Mouse (Mus musculus) midbrain, embryonic 10.5 days (tissue): ENCODE measurements around the gene Mief1. TPM values are rescaled to one million over a fixed set of nuclear protein-coding genes. Genes with fewer than 3 reads are reported as not detected.
A peak's percentile ranks its signal among the peaks of the same experiment; 100 is the strongest.

ENCODE experiments used
- DNase-seq: peaks from one replicate; pipeline ENCODE4 v3.0.0-alpha.2; 2017; ENCODE audit warnings: low spot score
- H3K27ac ChIP-seq: fragments of 300-500 bp; sonication (generic); replicated peaks from 2 replicates; pipeline ENCODE4 v1.5.1; 2016; ENCODE audit warnings: mild to moderate bottlenecking
- H3K27me3 ChIP-seq: fragments of 300-500 bp; sonication (generic); 2 replicates; pipeline ENCODE4 v1.6.1; 2016; ENCODE audit warnings: low read depth, mild to moderate bottlenecking; ENCODE audit not compliant: poor library complexity, severe bottlenecking
- H3K36me3 ChIP-seq: fragments of 300-500 bp; sonication (generic); 2 replicates; pipeline ENCODE4 v1.6.1; 2016; ENCODE audit warnings: mild to moderate bottlenecking, moderate library complexity
- H3K4me1 ChIP-seq: fragments of 300-500 bp; sonication (generic); 2 replicates; pipeline ENCODE4 v1.6.1; 2016
- H3K4me3 ChIP-seq: fragments of 300-500 bp; sonication (generic); 2 replicates; pipeline ENCODE4 v1.5.1; 2016; ENCODE audit warnings: mild to moderate bottlenecking, moderate library complexity
- H3K9me3 ChIP-seq: fragments of 300-500 bp; sonication (generic); replicated peaks from 2 replicates; pipeline ENCODE4 v1.6.1; 2016; ENCODE audit warnings: mild to moderate bottlenecking
- WGBS: fragments of 180-500 bp; shearing (Covaris S2); methylation state at CpG from one replicate; pipeline ENCODE4 v1.1.7; 2016; 5-methylcytosine and 5-hydroxymethylcytosine counted together
- polyA plus RNA-seq: library from polyadenylated mRNA; unstranded; fragments of >200 nt; fragmentation: Nextera tagmentation; extraction: Ambion mirVana; gene quantifications from 2 replicates; pipeline ENCODE4 v1.2.1, GENCODE M21; 2016

The Mief1 gene
- polyA plus RNA-seq, 1 experiment from 2014 or later: 39.7 TPM

DNA sequence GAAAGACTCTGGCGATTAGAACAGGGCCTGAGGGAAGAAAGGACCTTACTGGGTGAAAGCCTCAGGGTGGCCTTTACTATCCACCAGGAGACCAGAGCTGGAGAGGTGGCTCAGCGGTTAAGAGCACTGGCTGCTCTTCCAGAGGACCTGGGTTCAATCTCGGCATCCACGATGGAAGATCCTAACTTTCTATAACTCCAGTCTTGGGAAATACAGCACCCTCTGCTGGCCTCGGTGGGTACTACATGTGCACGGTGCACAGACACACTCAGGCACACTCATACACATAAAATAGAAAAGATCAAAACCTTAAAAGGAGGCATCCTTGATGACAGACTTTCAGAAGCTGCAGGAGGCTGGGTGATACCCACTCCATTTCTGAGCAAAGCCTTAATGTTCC is 46.8 kb downstream of the Mief1 start:
- Histone ChIP-seq H3K36me3 (no peaks in the 10 kb centered on the region), H3K9me3 (no peaks in the 10 kb centered on the region), H3K27me3 (peaks cover 51% of the 10 kb centered on the region), H3K4me3 (no peak overlapping the region), H3K4me1 (peaks cover 15% of the 10 kb centered on the region), H3K27ac (peak overlapping the region; percentile 55)
- peak; percentile 71 for DNase-seq
- 22% methylated on average over 6 of the region's 6 CpGs for WGBS

DNA sequence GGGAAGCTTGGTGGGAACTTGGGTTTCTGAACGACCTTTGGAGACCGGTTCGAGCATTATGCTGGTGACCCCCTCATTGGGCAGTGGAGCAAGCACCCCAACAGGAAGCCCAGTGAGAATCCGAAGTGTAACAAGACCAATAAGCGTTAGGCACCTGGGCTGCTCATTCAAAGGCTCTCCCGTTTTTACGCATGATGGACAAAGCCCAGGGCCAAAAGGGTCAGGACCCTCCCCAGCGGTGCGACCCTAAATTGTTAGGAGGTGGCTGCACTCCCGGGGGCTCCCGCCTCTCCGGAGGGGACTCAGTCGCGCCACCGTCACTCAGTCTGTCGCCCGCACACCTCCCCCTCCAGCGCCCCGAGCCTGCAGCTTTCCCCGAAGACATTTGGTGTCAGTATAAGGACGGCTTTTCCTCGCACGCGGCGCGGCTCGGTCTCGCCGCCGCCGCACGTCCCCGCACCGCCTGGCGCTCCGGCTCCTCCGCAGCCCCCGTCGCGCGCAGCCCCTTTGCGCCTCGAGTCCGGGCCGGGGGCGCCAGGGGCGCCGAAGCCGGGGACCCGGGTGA is 53.1 kb downstream of the Mief1 start, which contains the start of gene Cacna1i:
Gene Cacna1i (plus strand): TSS at position 388 of the 565 bp plus-strand sequence.
- peak within 1 kb of the TSS; percentile 62 for H3K4me3 ChIP-seq
- peak; percentile 37 for DNase-seq
- H3K4me1 ChIP-seq: peaks cover 40% of the 10 kb centered on the region
- H3K27me3 ChIP-seq: peaks cover 100% of the 10 kb centered on the region
- H3K9me3 ChIP-seq: no peaks in the 10 kb centered on the region
- no peaks in the 10 kb centered on the region for H3K36me3 ChIP-seq
- WGBS: under 1% methylated on average over 50 of the region's 50 CpGs
- no peak within 1 kb of the TSS; the same call in 1 of the 2 replicates for H3K27ac ChIP-seq

DNA sequence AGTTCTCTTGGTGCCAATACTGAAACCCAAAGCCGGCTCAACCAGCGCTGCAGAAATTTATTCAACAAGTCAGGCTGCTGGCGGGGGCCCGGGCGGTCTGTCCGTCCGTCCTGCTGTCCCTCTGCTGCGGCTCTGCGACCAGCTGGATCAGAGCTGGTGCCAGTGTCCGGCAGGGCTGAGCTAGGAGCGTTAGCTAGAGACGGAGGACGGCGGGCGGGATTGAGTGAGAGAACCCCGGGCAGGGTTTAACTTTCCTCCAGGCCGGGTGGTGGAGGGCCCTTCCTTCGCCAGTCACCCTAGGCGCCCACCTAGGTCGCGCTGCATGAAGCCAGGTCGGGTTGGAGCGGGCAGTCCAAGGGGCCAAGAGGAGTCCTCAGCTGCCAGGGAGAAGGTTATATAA is 54.2 kb downstream of the Mief1 start:
- Histone ChIP-seq H3K27me3 (peaks cover 96% of the 10 kb centered on the region), H3K4me1 (peaks cover 39% of the 10 kb centered on the region), H3K36me3 (no peaks in the 10 kb centered on the region), H3K27ac (no peak overlapping the region), H3K9me3 (no peaks in the 10 kb centered on the region), H3K4me3 (peak overlapping the region; percentile 62)
- WGBS: under 1% methylated on average over 23 of the region's 23 CpGs
- peak; percentile 39 for DNase-seq

DNA sequence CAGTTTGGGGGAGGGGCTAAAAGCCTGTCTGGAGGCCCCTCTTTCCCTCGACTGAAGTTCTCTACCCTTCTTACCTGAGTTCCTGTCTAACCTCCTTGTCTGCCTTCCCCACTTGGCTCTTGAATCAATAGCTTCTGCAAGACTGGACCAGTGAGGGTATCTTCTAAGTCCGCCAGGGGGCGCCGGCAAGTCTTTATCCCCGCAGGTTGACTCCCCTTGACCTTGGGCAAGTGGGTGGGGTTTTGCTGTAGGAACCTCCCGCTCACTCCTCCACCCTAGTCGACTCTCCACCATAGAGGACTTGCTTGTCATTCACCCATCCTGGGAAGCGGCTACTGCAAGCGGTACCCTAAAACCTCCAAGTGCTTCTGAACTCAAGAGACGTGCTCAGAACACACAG is 55.6 kb downstream of the Mief1 start:
- no peaks in the 10 kb centered on the region for H3K36me3 ChIP-seq
- H3K27ac ChIP-seq: no peak overlapping the region
- H3K27me3 ChIP-seq: peaks cover 82% of the 10 kb centered on the region
- WGBS: 5% methylated on average over 10 of the region's 10 CpGs
- no peak overlapping the region for H3K4me3 ChIP-seq
- H3K4me1 ChIP-seq: peaks cover 36% of the 10 kb centered on the region
- DNase-seq: peak; percentile 67
- H3K9me3 ChIP-seq: no peaks in the 10 kb centered on the region

DNA sequence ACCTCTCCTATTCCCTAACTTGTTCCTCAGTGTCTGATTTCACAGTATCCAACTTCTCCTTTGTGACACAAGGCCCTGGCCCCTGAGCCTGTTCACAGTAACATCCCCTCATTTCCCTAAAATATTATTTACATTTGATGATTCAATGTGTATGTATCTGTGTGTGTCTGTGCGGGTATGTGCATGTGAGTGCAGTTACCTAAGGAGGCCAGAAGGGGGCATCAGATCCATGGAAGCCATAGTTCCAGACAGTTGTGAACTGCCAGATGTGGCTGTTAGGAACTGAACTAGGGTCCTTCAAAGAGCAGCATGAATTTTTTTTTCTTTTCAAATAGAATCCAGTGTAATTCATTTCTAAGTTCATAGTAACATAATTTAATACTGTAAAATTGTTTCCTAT is 63.3 kb downstream of the Mief1 start:
- H3K27me3 ChIP-seq: 0 out of 2 replicates have a peak, but pooled peaks cover 5% of the 10 kb centered on the region
- no peak overlapping the region for H3K27ac ChIP-seq
- no peaks in the 10 kb centered on the region for H3K36me3 ChIP-seq
- H3K4me1 ChIP-seq: no peaks in the 10 kb centered on the region
- 98% methylated on average over 1 of the region's 1 CpGs for WGBS
- H3K4me3 ChIP-seq: no peak overlapping the region
- no peak for DNase-seq
- H3K9me3 ChIP-seq: 0 out of 2 replicates have a peak, but pooled peaks cover 3% of the 10 kb centered on the region

Other genes starting within 250 kb of the Mief1 start
- gene Pdgfb, start 219.0 kb upstream of the Mief1 start, polyA plus RNA-seq: 1.4 and 1.7 TPM in 2 replicates
- 7.3 and 7.7 TPM in 2 replicates for gene Syngr1, start 142.7 kb upstream of the Mief1 start, polyA plus RNA-seq
- gene Rpl3, start 142.2 kb upstream of the Mief1 start, polyA plus RNA-seq: 866 and 996 TPM in 2 replicates
- gene Tab1, start 100.9 kb upstream of the Mief1 start, polyA plus RNA-seq: 40.0 and 48.9 TPM in 2 replicates
- gene Mgat3, start 60.3 kb upstream of the Mief1 start, polyA plus RNA-seq: 5.9 and 7.8 TPM in 2 replicates
- 5.0 and 6.8 TPM in 2 replicates for gene AC140267.1, start 1.8 kb downstream of the Mief1 start, polyA plus RNA-seq
- gene Atf4, start 21.2 kb downstream of the Mief1 start, polyA plus RNA-seq: 114 and 118 TPM in 2 replicates
- gene Rps19bp1, start 30.3 kb downstream of the Mief1 start, polyA plus RNA-seq: 61.7 and 69.7 TPM in 2 replicates
- gene Cacna1i, start 53.2 kb downstream of the Mief1 start, polyA plus RNA-seq: 0.01 TPM in 1 of 2 replicates, not detected in the other